Mouse (Mus musculus): Measurements from ENCODE around the gene 4930451I11Rik. TPM values are rescaled to one million over a fixed set of nuclear protein-coding genes. Genes with fewer than 3 reads are reported as not detected.

Gene 4930451I11Rik
- not detected in 2 replicates for polyA plus RNA-seq (2012; rRNA removed)

DNA sequence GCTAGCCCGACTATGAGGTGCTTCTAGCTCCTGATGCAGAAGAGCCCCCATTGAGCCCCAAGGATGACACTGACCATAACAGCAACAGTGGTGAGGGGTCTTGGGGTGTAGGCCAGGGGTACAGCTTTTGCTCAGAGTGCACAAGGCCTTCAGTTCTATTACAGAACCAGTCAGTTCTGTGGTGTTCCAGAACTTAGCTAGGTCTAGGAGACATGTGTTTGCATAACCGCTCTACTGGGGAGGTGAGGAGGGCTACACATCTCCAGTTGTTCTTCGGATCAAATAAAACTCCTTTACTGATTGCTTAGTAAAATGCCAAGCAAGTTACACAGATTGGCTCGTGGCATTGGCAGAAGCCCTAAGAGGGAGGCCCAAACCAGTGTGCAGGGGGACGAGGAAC, at the start of gene 4930451I11Rik:
4930451I11Rik (minus strand) TSS at position 101 of the 400 bp plus-strand sequence.
- WGBS, result 45% methylated on average over 5 of the region's 5 CpGs
- DNase-seq (ENCODE audit: low read depth, low spot score), result no peak

- no peak for DNase-seq (ENCODE audit: low read depth, low spot score)
- WGBS, result 75% methylated on average over 6 of the region's 6 CpGs
Observed at GRCm38 (mm10) chr7:126881040-126881439, 49.6 kb upstream of the 4930451I11Rik start.

DNA sequence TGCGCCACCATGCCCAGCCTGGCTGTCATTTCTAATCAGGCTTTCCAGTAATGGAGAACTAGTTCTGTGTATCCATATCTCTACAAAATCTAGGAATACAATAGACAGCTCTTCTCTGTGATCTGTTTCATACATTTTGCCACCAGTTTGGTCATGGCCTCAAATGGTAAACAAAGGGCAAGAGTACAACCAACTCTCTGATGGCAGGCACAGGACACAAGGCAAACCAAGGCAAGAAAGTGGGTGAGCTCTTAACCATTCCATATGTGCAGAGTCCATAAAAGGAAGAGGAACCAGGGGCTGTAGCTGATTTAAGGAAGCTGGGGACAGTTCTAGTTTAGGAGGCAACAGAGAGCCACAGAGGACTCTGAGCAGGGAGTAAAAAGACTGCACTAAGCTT, 45.8 kb upstream of the 4930451I11Rik start:
- DNase-seq (ENCODE audit: low read depth, low spot score), result no peak
- 97% methylated on average over 1 of the region's 1 CpGs for WGBS

GRCm38 (mm10) chr7:126870520-126870891, 39.1 kb upstream of the 4930451I11Rik start:
- WGBS, result 94% methylated on average over 2 of the region's 2 CpGs
- no peak for DNase-seq (ENCODE audit: low read depth, low spot score)

DNA sequence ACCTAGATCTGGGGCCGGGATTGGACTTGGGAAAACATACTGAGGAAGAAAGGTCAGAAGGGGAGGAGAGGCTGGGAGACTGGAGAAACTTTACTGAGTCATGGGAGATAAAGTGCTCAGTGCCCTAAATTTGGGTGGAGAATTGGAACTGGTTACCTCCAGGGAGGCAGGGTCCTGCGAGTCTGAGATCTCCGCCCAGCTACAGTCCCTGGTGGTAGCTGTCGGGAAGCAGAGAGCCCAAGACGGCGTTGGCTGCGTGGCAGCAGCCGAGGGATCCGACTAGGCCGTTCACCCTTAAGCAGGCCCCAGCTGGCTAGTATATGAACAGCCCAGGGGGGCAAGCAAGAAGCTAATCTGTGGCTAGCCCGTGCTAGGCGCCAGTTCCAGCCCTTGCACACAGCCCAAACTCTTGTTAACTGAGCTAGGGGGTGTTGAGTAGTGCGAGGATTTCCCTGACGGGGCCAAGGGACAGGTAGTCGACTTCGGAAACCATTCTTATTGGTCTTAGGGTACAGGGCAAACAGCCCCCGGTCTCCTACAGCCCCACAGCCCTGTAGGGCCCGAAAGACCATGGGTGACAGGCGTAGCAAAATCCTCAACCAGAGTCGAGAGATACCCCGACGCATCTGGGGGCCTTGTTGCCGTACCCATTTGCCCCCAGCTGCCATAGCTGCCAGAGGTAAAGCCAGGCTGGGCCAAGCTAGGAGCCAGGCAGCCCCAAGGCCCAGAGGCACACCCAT, 38.5 kb upstream of the 4930451I11Rik start:
- 89% methylated on average over 23 of the region's 23 CpGs for WGBS
- DNase-seq (ENCODE audit: low read depth, low spot score), result no peak

DNA sequence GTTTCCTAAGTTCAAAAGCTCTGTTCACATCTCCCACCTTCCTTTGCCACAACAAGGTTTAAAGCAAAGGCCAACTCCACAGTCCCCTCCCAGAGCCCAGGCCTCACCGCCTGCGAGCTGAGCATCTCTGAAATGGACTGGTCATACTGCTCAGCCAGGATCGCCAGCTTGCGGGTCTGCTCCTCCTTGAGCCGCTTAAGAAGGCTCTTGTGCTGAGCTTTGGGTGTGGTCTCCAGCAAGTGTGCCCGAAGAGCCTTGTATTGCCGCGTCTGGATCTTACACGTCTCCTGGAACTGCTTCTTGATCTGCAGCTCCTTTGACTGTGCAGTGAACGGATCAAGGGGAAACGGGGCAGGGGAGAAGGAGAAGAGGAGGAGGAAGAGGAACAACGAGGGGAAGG, 36.6 kb upstream of the 4930451I11Rik start:
- DNase-seq (ENCODE audit: low read depth, low spot score), result no peak
- 76% methylated on average over 12 of the region's 12 CpGs for WGBS

GRCm38 (mm10) chr7:126867534-126867933, 36.1 kb upstream of the 4930451I11Rik start:
- 89% methylated on average over 2 of the region's 2 CpGs for whole genome bisulfite sequencing
- DNase-seq (ENCODE audit: low read depth, low spot score), result no peak

- no peak for DNase-seq (ENCODE audit: low read depth, low spot score)
- WGBS, result 69% methylated on average over 6 of the region's 6 CpGs
Observed at GRCm38 (mm10) chr7:126863791-126864190, 32.4 kb upstream of the 4930451I11Rik start.

DNA sequence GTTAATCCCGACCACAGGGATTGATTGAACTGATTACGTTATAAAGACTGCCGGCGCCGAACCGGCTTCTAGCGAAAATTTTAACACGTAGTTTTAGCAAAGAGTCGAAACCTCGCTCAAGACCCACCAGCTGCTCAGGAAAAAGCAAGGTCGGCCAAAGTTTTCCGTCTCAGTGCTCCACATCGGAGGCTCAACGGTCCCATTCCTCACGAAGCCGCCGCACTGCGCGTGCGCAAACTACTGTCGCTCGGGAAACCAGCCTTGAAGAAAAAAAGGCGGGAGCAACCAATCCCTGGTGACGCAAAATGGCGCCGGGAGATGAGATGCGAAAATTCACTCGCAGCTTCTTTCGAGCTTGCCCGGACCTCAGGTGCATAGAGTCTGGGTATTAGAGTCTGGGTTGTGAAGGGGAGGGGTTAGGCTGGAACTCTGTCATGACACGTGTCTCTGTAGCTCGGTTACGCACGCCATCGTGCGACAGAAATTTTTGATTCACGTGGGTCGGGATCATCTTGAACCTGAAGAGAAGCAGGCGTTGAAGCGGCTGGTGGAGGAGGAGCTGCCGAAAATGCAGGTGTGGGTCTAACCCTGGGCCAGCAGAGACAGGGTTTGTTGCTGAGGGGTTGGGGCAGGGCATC, 30.8 kb upstream of the 4930451I11Rik start, which contains the start of gene Ino80e:
Ino80e (minus strand) TSS at position 231 of the 638 bp plus-strand sequence.
- under 1% methylated on average over 41 of the region's 41 CpGs for WGBS
- peak; percentile 91 for DNase-seq (ENCODE audit: low read depth, low spot score)

GRCm38 (mm10) chr7:126861429-126862130, 30.1 kb upstream of the 4930451I11Rik start, which contains the start of gene Hirip3:
Gene Hirip3 (plus strand): TSS chr7:126861972.
- DNase-seq (ENCODE audit: low read depth, low spot score), result peak; percentile 93
- 1% methylated on average over 42 of the region's 42 CpGs for WGBS

DNA sequence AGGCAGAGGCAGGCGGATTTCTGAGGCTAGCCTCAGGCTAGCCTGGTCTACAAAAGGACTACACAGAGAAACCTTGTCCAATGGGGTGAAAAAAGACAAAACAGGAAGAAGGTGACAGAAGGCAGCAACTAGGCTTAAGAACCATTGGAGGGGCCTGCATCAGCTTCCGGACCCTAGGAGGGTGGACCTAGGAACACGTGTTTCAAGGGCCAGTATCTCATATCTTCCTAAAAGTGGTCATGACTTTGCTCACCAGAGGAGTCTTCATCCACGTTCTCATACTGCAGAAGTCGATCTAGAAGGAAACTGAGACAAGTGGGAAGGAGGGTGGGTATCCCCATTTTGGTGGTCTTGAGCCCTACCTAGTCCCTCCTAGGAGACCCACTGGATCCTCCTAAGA, 29.5 kb upstream of the 4930451I11Rik start:
- 56% methylated on average over 5 of the region's 5 CpGs for WGBS
- no peak for DNase-seq (ENCODE audit: low read depth, low spot score)

GRCm38 (mm10) chr7:126856741-126857420, 25.4 kb upstream of the 4930451I11Rik start:
- no peak for DNase-seq (ENCODE audit: low read depth, low spot score)
- WGBS, result 73% methylated on average over 9 of the region's 9 CpGs

- no peak for DNase-seq (ENCODE audit: low read depth, low spot score)
- WGBS, result 91% methylated on average over 3 of the region's 3 CpGs
Observed at GRCm38 (mm10) chr7:126855641-126856040, 24.2 kb upstream of the 4930451I11Rik start.

DNA sequence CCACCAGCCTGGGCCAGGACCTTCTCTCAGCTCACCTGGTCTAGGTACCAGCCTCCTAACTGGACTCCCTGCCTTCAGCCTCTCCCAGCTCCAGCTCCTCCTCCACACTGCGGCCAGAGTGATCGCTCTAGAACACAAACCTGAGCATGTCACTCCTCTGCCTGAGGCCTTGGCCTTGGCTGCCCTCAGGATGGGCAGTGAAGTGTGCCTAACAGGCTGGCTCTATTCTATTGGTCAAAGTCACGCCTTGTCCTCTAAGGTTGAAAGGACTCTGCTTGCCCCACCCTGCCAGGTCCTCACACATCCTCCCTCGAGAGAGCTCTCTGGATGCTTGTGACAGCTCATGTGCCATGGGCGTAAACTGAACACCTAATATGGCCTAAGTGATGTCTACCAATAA, 22.0 kb upstream of the 4930451I11Rik start:
- DNase-seq (ENCODE audit: low read depth, low spot score), result no peak
- WGBS, result 80% methylated on average over 5 of the region's 5 CpGs

DNA sequence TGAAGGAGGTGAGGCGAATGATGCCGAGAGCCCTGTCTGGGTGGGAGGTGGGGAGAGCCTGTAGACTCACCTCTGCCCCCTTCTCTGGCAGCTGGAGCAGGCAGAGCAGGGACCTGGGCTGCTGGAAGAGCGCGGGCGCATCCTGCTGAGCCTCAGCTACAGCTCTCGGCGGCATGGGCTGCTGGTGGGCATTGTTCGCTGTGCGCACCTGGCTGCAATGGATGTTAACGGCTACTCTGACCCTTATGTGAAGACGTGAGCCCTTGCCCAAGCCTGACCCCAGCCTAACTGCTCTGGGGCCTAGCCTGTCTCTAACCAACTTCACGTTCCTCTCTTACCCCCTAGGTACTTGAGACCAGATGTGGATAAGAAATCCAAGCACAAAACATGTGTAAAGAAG, 19.8 kb upstream of the 4930451I11Rik start:
- WGBS, result 68% methylated on average over 12 of the region's 12 CpGs
- DNase-seq (ENCODE audit: low read depth, low spot score), result no peak

DNA sequence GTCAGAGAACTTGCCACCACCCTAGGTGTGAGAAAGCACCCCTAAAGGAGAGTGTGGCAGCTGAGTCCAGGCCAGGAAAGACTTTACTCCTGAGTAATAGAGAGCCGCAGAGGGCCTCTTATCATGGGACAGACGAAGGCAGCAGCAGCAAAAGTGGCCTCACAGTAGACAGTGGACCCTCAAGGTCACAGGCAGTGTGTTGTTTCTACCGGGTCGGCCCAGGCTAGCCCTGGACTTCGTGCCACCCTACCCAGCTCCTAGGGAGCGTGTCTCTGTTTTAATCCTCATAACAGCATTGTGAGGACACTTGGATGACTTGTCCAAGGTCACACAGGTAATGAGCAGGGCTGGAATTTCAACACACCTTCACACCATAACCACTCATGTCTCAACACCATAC, 18.7 kb upstream of the 4930451I11Rik start:
- 51% methylated on average over 6 of the region's 6 CpGs for WGBS
- DNase-seq (ENCODE audit: low read depth, low spot score), result no peak

- no peak for DNase-seq (ENCODE audit: low read depth, low spot score)
- 30% methylated on average over 10 of the region's 10 CpGs for WGBS
Observed at GRCm38 (mm10) chr7:126848794-126849193, 17.4 kb upstream of the 4930451I11Rik start.

DNA sequence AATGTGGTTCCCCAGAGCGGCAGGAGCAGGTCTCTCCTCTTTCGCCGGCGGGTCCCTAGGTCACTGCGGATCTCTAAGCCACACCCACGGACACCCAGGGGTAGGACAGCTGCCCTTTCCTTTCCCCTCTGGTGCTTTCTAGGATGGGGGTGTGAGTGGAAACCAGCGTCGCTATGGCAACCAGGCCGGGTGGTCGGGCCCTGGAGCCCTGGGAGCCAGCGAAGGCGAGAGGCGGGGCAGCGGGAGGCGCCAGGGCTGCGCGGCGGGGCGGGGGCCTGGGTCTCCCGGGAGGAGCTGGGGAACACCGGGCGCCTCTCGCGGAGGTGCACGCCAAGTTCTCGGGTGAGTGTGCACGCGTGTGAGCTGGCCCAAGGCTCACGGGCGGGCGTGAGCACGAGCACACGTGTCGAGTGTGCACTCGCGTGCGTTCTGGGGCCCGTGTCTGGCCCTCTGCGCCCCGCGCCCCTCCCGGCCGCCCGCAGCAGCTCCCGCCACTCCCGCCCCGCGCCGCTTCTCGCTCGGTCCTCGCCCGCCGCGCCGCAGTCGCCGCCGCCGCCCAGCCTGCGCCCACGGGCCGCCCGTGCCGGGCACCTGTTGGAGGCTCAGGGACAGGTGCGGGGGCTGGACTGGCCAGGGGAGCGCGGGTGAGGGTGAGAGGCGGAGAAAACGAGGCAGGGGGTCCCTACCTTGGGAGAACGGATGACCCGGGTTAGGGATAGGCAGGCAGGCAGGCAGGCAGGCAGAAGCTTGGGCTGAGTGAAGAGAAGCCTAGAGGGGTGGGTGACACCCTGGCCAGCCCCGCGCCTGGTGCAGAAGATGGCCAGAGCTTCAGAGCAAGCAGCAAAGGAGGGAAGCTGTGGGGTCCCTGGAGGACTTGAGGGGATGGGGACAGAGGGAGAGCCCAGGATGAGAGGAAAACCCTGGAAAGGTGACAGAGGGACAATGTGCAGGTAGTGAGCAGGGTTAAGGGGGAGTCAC, 16.3 kb upstream of the 4930451I11Rik start:
- WGBS, result 1% methylated on average over 63 of the region's 74 CpGs
- DNase-seq (ENCODE audit: low read depth, low spot score), result no peak

GRCm38 (mm10) chr7:126847116-126847420, 15.6 kb upstream of the 4930451I11Rik start, which contains the start of gene Doc2a:
Gene Doc2a (plus strand): TSS chr7:126847416.
- 46% methylated on average over 4 of the region's 4 CpGs for WGBS
- no peak for DNase-seq (ENCODE audit: low read depth, low spot score)
